Mouse (Mus musculus) ovary, adult 2 months (tissue): ENCODE results near the gene Zfp961. TPM values are rescaled to one million over a fixed set of nuclear protein-coding genes. Genes with fewer than 3 reads are reported as not detected.

Experiments used
- polyA plus RNA-seq: library from polyadenylated mRNA; depleted of rRNA; stranded (reverse); fragments of >200 nt; gene quantifications from 2 replicates; pipeline ENCODE4 v1.2.3, GENCODE M21; 2012; rRNA removed

The Zfp961 gene
- polyA plus RNA-seq: 3.5 and 4.3 TPM in 2 replicates

DNA sequence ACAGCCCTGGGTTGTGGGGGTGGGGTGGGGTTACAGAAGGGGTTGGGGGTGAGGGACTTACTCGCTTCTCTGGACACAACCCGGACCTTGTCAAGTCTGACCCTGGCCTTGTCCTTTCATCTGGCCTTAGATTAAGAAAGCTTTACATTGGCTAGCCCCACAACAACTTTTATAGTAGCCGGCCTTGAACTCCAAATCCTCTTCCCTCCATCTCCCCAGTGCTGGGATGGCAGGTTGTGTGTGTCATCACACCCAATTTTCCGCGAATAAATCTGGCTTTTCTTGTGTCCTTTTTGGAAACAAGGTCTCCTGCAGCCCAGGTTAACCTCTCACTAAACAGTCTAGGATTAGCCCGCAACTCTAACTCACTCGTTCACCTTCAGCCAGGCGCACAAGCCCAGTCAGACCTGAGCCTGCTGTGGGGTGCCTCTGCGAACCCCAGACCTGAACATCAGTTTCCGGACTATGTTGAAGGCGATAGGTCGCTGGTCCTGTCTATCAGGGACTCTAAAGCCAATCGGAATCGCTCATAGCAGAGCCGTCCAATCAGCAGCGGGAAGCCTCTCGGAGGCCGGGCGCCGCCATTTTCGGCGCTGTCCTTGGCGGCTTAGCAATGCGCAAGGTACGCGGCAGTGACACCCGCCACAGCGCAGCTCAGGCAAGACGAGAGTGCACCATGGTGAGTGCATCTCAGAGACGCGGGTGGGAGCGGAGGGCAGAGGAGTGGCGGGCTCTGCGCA, at the start of gene Zfp961:
TSS of gene Zfp961 (plus strand) at position 557 of the 740 bp plus-strand sequence.

GRCm38 (mm10) chr8:71908309-71909261, 42.3 kb upstream of the Zfp961 start, which contains the start of the genes Zfp882 and Zfp617:
TSS of gene Zfp882 (plus strand) at chr8:71908608.
TSS of gene Zfp617 (plus strand) at chr8:71908635.

GRCm38 (mm10) chr8:72009473-72009872, 58.6 kb downstream of the Zfp961 start, which contains the start of gene Cyp4f18:
TSS of gene Cyp4f18 (minus strand) at chr8:72009626.

GRCm38 (mm10) chr8:72040918-72041317, 90.1 kb downstream of the Zfp961 start, which contains the start of gene Olfr372:
TSS of gene Olfr372 (plus strand) at chr8:72041218.

Other genes with a start within 250 kb of the Zfp961 start
- gene B3gnt3, start 249.2 kb upstream of the Zfp961 start, polyA plus RNA-seq: 9.5 and 13.4 TPM in 2 replicates
- 17.0 and 20.9 TPM in 2 replicates for gene Fcho1, start 225.3 kb upstream of the Zfp961 start, polyA plus RNA-seq
- gene Zfp709, start 69.0 kb upstream of the Zfp961 start, polyA plus RNA-seq: 0.28 and 0.37 TPM in 2 replicates
- 0.95 and 1.0 TPM in 2 replicates for gene Zfp882, start 42.4 kb upstream of the Zfp961 start, polyA plus RNA-seq
- 2.4 and 2.6 TPM in 2 replicates for gene Zfp617, start 42.4 kb upstream of the Zfp961 start, polyA plus RNA-seq
- gene Cyp4f18, start 58.6 kb downstream of the Zfp961 start, polyA plus RNA-seq: 4.7 and 8.0 TPM in 2 replicates
- not detected in 2 replicates for gene Olfr372, start 90.2 kb downstream of the Zfp961 start, polyA plus RNA-seq
- not detected in 2 replicates for gene Olfr373, start 132.1 kb downstream of the Zfp961 start, polyA plus RNA-seq
- gene Olfr374, start 156.0 kb downstream of the Zfp961 start, polyA plus RNA-seq: not detected in 2 replicates
- 112 and 149 TPM in 2 replicates for gene Tpm4, start 183.9 kb downstream of the Zfp961 start, polyA plus RNA-seq
- gene Rab8a, start 210.2 kb downstream of the Zfp961 start, polyA plus RNA-seq: 20.5 and 24.4 TPM in 2 replicates
- 0.53 and 0.71 TPM in 2 replicates for gene Hsh2d, start 238.6 kb downstream of the Zfp961 start, polyA plus RNA-seq